Mouse (Mus musculus): ENCODE results near the gene Vegfb.
"Not testable (repeated sequence)": the region's sequence is repeated elsewhere in the genome, so short reads cannot be mapped to it uniquely, and the experiment has no call there.

Vegfb gene

DNA sequence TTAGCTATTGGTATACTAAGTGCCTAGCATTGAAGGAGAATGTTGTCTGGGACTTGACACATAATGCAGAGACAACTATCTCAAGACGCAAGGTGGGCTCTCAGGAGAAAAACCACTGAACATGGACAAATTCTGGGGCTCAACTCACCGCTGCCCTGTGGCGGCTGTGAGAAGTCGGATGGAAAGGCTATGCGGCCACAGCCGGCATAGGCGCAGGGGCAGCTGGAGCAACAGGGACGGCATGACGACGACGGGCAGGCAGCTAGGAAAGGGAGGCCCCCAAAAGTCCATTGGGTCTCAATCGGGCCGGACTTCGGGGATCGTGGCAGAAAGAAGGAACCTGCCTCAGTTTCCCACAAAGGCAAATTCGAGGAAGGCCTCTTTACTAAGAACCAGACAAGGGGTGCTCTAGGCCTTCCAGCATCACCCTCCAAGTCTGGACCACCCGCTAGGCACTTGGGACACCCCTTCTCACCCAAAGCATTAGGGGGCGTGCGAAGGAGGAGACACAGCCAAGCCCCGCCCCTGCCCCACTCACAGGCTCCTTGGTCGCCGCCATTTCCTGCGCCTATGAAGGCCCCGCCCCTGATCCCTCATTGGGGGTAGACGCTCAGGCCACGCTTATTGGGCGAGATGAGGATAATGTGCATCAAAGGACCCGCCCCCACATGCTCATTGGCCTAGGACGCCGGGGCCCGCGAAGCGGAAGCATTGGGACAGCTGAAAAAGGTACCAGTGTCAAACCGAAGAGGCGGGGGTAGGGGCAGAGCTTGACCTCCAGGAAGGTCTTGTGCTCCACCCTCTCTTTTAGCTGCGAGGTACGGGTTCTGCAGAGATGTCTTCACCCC, 4.8 kb upstream of the Vegfb start, which contains the start of gene Dnajc4:
Gene Dnajc4, minus strand, starts transcription at position 562 of the 848 bp plus-strand sequence.
- DNase-seq (ENCODE audit: low read depth, low spot score) = peak; percentile 95

DNA sequence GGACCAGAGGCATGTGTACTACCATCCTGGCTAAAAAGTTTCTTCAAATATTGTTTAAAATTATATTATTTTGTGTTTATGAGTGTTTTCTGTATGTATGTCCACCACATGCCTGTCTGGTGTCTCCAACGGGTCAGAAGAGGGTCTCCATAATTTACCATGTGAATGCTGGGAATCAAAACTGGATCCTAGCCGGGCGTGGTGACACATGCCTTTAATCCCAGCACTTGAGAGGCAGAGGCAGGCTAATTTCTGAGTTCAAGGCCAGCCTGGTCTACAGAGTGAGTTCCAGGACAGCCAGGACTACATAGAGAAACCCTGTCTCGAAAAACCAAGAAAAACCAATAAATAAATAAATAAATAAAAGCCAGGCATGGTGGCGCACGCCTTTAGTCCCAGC, 3.7 kb upstream of the Vegfb start:
- not testable (repeated sequence) for DNase-seq (ENCODE audit: low read depth, low spot score)

DNA sequence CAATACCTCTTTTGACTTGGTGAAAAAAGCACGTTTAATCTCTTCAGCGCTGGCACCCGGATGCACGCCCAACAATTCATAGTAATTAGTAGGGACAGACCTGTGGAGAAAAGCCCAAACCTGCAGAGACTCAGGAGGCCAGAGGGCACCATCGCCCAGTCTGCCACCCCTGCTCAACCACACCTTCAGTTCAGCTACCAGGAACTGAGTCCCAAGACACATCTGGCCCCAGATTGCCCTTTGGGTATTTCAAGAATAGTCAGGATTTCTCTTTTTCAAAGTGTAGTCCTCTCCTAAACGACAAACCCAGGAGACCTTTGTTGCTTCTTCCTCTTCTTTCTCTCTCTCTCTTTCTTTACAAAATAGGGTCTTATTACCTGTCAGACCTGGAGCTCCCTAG, 3.3 kb upstream of the Vegfb start:
- DNase-seq (ENCODE audit: low read depth, low spot score) = no peak

DNA sequence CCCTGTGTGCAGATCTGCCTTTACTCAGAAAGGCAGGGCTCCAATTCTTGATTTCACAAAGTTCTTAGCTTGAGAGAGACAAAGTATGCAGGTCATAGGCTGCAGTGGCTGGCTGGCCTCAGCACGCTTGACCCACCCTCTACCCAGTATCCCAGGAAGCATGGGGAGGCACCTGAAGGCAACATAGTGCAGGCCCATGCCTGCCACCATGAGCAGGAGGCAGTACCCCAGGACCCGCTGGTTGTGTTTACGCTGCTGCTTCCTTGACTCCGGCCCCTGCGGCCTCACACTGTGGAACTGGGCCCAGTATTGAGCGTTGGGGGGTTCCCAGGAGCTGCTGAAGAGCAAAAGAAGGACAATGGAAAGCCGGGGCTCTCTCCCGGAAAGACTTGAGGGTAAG, 1.8 kb upstream of the Vegfb start:
- no peak for DNase-seq (ENCODE audit: low read depth, low spot score)

DNA sequence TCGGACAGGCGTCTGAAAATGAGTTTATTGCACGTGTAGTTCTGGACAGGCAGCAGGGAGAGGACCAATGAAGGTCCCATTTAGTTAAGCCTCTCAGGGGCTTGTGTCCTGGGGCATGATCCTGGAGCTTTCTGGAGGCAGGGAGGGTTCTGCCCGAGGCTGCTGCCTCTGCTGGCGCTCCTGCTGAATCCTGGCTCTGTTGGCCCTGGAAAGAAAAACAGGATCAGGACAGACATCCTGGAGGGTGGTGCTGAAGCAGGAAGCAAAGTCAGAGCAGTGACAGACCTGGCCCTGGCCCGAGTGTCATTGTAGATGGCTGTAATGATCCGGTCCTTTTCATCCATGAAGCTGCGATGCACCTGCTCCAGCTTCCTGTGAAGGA, 444 bp upstream of the Vegfb start:
- DNase-seq (ENCODE audit: low read depth, low spot score) = no peak

DNA sequence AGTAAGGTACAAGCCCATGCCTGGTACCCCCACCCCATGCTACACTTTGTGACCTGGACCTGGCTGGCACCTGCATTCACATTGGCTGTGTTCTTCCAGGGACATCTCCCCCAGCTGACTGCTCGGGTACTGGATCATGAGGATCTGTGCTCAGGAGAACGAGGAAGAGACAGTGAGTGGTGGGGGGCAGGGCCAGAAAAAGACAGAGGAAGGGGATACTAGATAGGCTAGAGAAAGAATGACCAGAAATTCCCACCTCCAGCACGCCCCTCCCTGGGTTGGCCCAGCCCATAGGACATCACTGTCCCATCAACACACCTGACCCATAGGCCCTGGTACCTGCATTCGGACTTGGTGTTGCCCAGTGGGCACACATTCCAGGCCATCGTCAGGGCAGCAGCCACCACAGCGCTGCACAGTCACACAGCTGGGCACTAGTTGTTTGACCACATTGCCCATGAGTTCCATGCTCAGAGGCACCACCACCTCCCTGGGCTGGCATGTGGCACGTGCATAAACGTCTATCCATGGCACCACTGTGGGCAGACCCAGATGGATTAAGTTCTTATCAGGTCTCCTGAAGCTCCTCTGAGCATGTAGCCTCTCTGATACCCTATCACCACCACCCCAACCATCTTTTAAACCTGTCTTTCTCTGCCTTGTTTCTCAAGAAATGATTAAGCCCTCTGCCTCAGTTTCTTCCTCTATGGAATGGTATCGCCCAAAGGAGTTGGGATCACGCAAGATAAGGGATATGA, 1.3 kb downstream of the Vegfb start:
- no peak for DNase-seq (ENCODE audit: low read depth, low spot score)

DNA sequence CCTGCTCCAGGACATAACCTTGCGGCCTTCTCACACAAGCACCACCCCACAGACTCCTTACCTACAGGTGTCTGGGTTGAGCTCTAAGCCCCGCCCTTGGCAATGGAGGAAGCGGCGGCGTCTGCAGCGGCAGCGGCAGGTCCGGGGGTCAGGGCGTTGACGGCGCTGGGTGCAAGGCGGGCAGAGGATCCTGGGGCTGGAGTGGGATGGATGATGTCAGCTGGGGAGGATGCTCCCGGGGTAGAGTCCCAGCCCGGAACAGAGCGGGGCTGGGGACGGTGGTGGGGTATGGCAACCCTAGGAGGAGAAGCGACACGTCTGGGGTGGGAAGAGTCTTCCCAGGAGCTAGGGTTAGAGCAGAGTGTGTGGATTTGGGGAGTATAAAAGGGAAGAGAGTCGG, 2.2 kb downstream of the Vegfb start:
- no peak for DNase-seq (ENCODE audit: low read depth, low spot score)

DNA sequence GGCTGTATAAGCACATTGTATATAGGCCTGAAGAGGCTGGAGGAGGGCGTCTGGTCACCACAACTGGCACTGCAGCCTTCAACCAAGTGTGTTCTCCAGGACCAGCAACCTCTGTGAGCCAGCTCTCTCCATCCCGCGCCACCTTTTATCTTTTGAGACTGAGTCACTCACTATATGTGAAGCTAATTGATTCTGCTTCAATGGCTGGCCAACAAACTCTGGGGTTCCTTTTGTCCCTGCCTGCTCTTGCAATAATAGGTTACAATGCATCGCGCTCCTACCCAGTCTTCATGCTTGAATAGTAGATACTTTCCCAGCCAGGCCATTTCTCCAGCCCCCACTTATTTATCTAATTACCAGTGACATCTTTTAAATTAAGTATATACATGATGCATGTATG, 3.8 kb downstream of the Vegfb start:
- no peak for DNase-seq (ENCODE audit: low read depth, low spot score)

DNA sequence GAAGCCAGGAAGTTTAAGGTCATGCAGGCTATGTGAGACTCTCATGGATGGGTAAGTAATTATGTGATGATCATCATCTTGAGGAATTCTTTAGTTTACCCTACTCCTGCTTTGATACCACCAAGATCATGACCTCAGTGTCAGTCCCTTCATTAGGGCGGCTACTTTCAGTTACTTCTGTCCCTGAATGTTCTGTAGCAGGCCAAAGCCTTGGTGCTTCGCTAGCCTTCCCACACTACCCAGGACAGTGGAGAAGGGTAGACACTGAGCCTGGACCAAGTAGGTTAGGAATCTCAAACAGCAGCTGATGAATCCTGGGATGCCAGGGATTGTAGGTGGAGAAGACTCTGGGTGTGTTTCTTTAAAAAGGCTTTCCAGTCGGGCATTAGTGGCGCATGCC, 6.0 kb downstream of the Vegfb start:
- DNase-seq (ENCODE audit: low read depth, low spot score) = no peak

DNA sequence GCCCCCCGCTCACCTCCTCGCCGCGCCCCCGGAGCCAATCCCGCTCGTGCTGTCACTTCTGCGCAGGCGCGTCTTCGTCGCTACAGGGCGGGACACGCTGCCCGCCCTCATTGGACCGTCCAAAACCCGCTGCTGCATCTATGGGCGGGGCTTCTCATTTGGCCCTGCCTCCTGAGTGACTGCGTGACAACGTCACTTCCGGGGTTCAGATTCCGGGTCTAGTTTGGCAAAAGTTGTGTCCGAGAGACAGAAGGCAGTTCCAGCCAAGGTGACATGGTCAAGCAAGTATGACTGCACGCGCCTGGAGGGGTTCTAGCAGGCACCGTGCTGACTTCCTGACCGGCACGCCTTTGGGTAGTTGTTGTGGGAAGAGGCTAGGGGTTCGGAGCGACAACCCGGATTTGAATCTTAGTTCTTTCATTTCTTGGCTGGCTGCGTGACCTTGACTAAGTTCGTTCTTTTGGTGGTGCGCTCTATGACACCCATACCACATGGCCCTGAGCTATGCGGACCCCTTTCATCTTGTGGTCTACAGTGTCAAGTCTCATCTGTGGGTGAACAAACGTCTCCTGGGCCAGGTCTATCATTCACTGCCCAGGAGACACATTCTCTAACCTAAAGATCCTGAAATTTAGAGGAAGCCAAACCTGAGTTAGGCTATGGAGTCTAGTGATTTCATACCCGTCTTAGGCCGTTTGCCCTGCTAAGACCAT, 6.9 kb downstream of the Vegfb start, which contains the start of gene Fkbp2:
Gene Fkbp2, minus strand, starts transcription at position 121 of the 713 bp plus-strand sequence.
- DNase-seq (ENCODE audit: low read depth, low spot score) = peak; percentile 97

DNA sequence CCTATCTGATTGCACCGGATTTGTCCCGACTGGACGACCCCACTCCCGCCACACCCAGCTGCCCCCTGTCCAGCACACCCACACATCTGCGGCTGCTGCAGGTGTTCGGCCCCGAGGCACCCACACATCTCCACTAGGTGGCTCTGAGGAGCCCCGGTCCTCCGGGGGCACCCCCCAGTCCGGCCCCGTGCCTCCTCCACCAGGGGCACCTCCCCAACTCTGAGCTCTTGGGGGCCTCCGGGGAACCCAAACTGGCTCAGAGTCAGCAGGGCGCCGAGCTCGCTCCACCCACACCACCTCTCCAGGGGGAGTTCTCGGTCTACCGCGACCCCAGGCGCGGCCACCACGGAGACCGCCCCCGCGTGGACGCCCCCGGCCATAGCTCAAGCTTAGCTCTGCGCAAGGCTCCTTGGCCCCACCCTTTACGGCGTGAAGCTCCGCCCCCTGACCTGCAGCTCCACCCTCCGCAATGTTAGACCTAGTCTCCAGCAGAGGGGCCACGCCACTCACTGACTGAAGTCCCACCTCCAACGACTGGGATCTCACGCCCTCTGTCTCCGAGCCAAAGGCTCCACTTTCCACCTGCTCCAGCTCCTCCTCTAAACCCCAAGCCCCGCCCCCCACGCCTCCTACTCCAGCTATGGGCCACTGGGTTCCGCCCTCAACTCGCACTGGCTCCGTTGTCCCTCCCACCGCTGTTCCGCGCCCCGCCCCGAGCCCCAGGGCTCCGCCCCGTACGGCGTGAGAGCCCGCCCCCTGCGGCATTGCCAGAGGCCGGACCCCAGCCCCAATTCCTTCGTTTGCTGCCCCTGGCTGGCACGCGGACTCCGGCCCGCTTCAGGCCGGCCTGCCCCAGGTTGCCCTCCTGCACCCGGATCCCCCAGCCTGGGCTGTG, 7.7 kb downstream of the Vegfb start:
- peak; percentile 100 for DNase-seq (ENCODE audit: low read depth, low spot score)

DNA sequence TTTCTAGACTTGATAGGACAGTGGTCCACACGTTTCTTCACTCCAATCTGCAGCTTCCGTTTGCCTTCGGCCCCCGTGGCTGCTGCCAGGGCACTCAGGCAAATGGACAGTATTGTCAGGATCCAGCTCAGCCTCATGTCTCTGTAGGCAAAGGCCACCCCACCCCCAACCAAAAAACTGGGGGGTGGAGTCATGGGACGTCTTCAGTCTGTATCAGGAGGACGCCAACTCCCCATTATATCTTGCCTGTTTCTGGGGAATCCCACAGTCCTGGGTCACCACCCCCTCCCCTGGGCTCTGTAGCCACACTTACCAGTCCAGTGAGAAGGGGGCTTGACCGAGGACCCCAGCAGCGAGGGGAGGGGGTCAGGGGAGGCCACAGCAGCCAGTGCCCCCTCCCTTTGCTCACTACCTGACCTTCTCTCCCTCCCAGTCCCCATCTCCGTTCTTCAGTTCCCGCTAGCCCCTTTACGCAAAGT, 8.4 kb downstream of the Vegfb start:
- DNase-seq (ENCODE audit: low read depth, low spot score) = no peak

DNA sequence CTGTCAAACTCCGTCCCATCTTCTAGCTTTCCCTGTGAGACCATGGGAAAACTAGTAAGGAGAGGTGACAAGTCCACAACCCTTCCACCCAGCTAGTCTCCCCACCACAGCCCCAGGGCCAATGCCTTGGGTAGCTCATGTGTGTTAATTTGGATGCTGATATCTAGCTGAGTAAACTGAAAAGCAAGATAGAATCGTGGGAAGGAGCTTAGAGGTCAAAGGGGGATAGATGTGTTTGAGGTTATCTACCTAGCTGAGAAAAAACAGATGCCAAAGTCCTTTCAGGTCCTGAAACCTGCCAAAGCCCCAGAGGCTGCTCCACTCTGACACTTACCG, 8.8 kb downstream of the Vegfb start:
- no peak for DNase-seq (ENCODE audit: low read depth, low spot score)

DNA sequence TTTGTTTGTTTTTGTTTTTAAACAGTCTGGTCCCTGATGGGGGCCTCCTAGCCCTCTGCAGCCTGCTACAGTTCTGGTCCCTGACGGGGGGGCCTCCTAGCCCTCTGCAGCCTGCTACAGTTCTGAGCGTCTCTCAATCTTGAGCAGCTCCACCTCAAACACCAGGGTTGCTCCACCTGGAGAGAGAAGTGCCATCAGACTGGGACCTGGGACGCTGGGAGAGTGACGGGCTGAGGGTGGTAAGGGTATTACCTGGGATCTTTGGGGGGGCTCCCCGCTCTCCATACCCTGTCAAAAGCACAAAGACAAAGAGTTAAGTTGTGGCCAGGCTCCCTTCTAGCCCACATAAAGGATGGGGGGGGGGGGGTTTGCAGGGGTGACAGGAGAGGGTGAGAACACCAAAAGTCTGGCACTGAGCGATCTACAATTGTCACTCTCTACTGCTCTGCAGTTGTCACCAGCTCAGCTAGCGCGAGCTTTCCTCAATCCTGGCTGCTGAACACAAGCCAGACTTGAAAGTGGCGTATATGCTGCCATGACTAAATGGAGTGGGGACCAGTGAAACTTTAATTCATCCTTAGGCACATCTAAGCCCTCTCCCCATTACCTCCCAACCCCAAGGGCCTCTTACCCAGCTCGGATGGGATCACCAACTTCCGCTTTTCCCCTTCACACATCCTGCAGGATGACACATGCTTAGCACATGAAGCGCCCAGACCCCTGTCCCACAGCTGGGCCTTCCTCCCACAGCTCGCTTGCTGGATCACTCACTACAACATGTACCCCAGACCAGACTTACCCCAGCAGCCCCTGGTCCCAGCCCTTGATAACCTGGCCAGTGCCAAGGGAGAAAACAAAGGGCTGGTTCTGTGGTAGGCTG, 9.5 kb downstream of the Vegfb start:
- no peak for DNase-seq (ENCODE audit: low read depth, low spot score)

DNA sequence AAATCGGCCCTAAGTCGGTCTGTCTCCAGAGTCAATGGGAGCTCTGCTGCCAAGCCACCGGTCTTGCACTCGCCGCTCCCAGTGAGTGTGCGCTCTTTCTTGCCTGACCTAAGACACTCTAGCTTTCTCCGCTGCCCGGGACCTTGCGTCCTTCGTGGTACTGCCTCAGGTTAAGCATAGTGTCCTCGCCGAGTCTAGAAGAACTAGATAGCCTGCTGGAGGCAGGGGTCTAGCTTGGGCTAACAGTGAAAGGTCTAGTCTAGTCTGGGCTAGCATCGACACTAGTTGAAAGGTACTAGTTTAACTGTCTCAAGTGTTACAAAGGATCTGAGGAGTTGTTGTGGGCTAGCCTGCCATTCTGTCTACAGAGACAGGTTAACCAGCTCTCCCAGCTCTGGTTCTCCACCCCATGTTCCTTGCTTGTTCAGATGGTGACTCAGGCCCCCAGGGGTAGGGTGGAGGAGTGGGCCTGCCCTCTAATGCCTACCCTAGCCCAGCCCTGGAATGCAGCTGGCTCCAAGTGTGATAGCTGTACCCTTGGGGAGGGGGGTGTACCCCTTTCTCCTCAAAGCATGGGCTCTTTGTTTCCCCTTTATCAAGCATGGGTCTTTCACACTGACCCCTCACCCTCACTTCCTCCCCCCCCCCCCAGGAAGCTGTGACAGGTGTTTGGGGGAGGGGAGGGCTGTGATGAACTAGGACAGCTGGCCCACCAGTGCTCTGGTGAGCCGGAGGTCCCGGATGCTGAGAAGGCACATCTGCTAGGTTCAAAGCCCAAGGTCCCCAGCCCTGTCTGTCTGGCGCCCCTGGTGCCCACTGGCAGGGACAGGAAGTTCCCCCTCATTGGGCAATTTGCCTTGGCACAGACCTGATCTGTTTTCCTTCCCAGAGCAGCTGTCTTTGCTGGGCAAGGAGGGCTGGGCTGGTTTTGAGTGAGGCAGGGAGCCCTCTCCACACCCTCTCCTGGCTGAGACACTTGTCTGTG, 11.6 kb downstream of the Vegfb start, which contains the start of gene Plcb3:
Gene Plcb3, minus strand, starts transcription at position 934 of the 985 bp plus-strand sequence.
- DNase-seq (ENCODE audit: low read depth, low spot score) = no peak

DNA sequence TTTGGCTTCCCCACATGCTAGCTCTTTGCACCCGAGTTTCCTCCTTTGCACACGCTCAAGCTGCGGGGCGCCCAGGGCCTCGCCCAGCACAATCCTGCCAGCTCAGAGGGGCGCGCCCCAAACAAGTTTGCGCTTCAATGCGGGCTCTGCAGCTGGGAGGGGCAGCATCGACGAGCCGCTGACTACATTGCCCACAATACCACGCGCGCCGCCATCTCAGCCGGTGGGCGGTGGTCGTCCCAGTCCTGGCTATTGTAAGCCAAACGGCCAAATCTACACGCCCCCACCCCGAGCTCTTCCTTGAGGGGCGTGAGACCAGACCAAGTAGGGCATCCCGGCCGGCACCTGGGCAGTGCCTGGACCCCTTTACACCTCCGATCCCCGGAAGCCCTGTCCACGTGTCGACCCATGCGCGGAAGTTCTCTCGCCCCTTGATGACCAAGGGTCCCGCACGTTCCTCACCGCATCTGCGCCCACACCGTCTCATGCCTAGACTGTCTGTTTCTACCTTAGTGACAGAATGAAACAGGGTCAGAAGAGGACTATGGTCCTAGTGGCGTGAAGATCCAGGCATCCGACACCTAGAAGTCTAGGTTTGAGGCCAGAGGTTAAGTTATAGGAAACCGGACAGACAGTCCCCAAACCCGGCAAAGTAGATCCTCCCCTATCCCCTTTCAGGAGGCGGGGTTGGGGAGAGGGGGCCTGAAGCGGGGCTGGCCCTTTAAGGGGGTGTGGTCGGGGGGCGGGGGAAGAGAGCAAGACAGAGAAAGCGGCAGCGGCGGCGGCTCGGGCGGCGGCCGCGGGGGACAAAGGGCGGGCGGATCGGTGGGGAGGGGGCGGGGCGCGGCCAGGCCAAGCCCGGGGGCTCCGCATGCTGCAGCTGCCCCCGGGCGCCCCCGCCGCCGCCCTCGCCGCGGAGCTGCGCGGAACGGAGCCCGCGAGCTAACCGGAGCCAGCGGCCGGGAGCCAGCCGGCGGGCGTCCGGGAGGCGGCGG, 12.9 kb downstream of the Vegfb start, which contains the start of gene Ppp1r14b:
Gene Ppp1r14b, plus strand, starts transcription at position 758 of the 995 bp plus-strand sequence.
- DNase-seq (ENCODE audit: low read depth, low spot score) = no peak

DNA sequence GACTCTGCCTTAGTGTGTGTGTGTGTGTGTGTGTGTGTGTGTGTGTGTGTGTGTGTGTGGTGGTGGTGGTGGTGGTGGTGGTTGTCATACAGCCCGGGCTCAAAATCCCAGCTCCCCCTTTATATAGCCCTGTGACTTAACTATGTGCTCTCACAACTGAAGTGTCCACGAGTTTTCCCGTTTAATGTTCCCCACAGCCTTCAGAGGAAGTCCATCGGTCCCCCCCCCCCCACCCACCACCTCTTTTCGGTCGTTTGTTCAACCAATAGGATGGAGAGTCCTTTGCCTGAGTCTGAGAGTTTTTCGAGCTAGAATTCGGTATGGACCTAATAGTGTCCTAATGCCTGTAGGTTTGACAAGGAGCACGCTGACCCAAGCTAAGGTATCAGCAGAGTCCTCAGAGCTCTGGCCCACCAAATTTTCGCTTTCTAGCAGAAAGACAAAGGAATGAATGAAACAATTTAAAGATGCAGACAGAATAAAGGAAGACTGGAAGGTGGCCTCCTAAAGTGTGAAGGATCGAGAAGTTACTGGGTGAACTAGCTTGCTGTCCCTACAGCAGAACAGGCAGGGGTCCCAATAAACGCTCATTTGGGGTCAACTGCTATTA, 13.8 kb downstream of the Vegfb start:
- no peak for DNase-seq (ENCODE audit: low read depth, low spot score)
